Comparison of ENCODE assay signal across 9 mouse cellular contexts in genomic region chr2:93142616-93143015, GRCm38 (mm10). TPM values are rescaled to one million over a fixed set of nuclear protein-coding genes. Genes with fewer than 3 reads are reported as not detected.
DNase-seq lines count a peak whose midpoint lies in the region; TF ChIP-seq lines count a peak whose summit lies in the region.
"Had no signal": no experiment of that assay in that cellular context is flagged by ENCODE, and none has a peak within 500 bp of the region (broad histone marks: within the 10 kb centered on the region; RNA-seq: fewer than 3 reads in every experiment).

No protein-coding gene starts in this region.

- WGBS in thymus, adult 2 months = 93% methylated on average over 7 of the region's 7 CpGs

- H3K36me3 ChIP-seq in thymus, adult 2 months (ENCODE audit: control insufficient read depth, insufficient read depth, low read length) = no peaks in the 10 kb centered on the region
- H3K36me3 ChIP-seq: liver, embryonic 15.5 days had no signal

- intact Hi-C loops in left cerebral cortex, postnatal 25 days (cut with DNase I) = no loop called here

- H3K4me3 ChIP-seq in thymus, adult 2 months (ENCODE audit: control insufficient read depth, insufficient read depth, low read length) = no peak overlapping the region
- H3K4me3 ChIP-seq: liver, embryonic 15.5 days had no signal

- no peaks in the 10 kb centered on the region for H3K27me3 ChIP-seq in thymus, adult 2 months (ENCODE audit: control insufficient read depth, insufficient read depth, low read length)

- no peak for TF ChIP-seq POLR2A in thymus, adult 2 months (IDR thresholded peaks at IDR 0.05; ENCODE audit: control insufficient read depth, extremely low read depth, insufficient read depth, low read length, poor library complexity)

- peak; percentile 24 for DNase-seq in cerebellum, adult 9-10 months
- DNase-seq in cerebellum, postnatal 36 days = no peak
- peak; percentile 34 for DNase-seq in testis, postnatal 14 days (ENCODE audit: low spot score)
- no peak for DNase-seq in testis, postnatal 10 days (ENCODE audit: low spot score)
- peak; percentile 54 for DNase-seq in kidney, postnatal 10 days
- no peak for DNase-seq in thymus, adult 2 months
- DNase-seq in thymus, postnatal 10 days (ENCODE audit: low spot score in 2 of 2) = no peak
- DNase-seq in left cerebral cortex, postnatal 25 days (ENCODE audit: low spot score in 2 of 2) = no peak

- no peak overlapping the region for H3K27ac ChIP-seq in thymus, adult 2 months (ENCODE audit: control insufficient read depth, insufficient read depth, low read length)
- H3K27ac ChIP-seq: liver, embryonic 15.5 days had no signal

- H3K4me1 ChIP-seq in thymus, adult 2 months (replicated peaks; ENCODE audit: control insufficient read depth, insufficient read depth, low read length) = 0 out of 2 replicates have a peak, but pooled peaks cover 3% of the 10 kb centered on the region
- H3K4me1 ChIP-seq: liver, embryonic 15.5 days had no signal

- no peak for TF ChIP-seq CTCF in thymus, adult 2 months (IDR thresholded peaks at IDR 0.05; ENCODE audit: borderline replicate concordance, control insufficient read depth, extremely low read depth, insufficient read depth, low read length, poor library complexity)

RNA-seq across cellular contexts. Expression of gene Trp53i11, which starts 44.7 kb away (rescaled TPM):
- polyA plus RNA-seq in thymus, adult 2 months (2012; rRNA removed) = 444 and 462 TPM in 2 replicates
- total RNA-seq in left cerebral cortex, postnatal 25 days (2021) = 10 to 100 TPM; 83.8 to 96.3 TPM

Comparison
In these comparisons a context has a peak if more than half of its experiments do, and no peak if none do; other contexts are left out.
1. DNase-seq: peak in cerebellum, adult 9-10 months (single experiment), testis, postnatal 14 days (single experiment) and kidney, postnatal 10 days (single experiment); none in cerebellum, postnatal 36 days (0 of 2), testis, postnatal 10 days (single experiment), thymus, adult 2 months (single experiment), thymus, postnatal 10 days (0 of 2) and left cerebral cortex, postnatal 25 days (0 of 2).